Mouse (Mus musculus) frontal cortex, postnatal 10 days (tissue): ENCODE measurements around the gene Sorcs2.
"Not testable (repeated sequence)": the region's sequence is repeated elsewhere in the genome, so short reads cannot be mapped to it uniquely, and the experiment has no call there.

ENCODE experiments used
- DNase-seq, 2 experiments: peaks; one replicate each; pipeline ENCODE4 v3.0.0; 2022; ENCODE audit warnings: low spot score in 2 of 2, mixed read lengths in 1 of 2

Sorcs2 gene

DNA sequence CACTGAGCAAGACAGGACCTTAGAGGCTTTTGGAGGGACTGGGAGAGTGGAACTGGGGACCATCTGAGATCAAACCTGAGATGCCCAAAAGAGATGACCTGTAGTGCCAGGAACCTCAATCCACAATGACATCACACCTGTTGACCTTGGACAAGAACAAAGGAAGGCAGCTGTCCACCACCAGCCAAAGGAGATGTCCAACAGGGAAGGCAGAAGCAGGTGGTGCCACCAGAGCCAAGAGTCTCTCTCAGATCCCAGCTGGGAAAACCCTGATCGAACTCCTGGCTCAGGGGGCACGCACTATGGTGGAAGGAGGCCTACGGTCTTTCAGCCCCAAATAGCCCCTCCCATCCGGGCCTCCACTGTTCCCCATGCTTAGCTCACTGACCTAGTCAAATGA is 6.2 kb downstream of the Sorcs2 start:
- DNase-seq = no peak

DNA sequence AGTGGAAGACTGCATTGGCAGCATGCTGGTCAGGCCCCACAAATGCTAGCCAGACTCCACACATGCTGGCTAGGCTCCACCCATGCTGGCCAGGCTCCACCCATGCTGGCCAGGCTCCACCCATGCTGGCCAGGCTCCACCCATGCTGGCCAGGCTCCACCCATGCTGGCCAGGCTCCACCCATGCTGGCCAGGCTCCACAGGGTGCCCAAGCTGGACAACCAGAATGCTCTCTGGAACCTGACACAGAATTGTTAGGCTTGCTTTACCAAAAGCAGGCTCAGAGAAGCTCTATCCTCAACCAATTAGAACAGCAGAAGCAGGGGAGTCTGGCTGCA is 7.4 kb downstream of the Sorcs2 start:
- DNase-seq = not testable (repeated sequence)

DNA sequence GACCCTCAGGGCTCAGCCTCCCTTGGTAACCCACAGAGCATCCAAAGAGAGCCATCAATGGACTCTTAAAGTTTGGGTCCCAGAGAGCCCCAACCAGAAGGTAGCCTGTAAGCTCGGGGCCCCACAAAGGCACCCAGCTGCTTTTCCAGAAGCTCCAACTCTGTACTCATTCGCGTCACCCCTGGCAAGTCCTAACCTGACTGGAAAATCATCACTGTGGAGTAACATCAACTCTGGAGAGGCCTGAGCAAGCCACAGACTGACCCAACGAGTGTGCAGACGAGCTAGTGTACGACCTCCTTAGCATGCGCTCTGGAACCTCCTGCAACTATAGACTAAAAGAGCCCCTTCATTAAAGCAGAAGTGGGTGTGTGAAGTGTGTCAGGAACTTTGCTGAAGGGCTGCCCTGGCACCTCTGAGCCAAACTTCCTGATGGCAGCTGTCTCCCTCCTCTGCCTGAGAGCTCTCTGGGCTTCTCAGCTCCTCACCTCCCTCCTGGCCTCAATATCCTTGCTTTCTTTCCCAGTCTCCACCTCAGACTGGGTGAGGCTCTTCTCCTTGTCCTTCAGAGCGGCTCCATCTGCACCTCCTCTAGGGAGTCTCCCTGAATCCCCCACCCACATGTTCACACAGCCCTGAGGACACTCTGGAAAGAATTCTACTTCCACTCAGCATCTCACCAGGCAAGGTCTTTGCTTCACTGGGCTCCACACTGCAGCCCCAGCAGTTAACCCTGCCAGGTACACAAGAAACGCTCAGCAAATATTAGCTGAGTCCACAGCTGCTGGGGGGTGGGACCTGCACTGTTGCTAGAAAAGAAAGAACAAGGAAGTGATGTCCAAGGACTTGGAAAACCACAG is 8.0 kb downstream of the Sorcs2 start:
- no peak for DNase-seq

DNA sequence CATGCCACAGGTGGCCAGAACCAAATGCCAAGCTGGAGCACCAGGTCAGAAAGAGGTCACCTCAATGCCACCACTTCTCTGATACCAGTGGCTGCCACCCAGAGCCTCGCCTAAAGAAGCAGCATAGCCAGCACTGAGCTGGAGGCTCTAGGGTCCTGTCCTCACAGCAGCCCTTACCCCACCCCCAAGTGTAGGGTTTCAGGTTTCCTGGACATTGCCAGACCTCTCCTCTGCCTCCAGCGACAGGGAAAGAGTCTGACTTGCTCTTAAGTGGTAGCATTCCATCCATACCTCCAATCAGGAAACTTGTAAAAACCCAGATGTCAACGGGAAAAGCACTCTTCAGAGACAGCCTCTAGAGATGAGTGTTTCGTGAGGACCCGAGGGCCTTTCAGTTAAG is 12.9 kb downstream of the Sorcs2 start:
- DNase-seq = no peak

DNA sequence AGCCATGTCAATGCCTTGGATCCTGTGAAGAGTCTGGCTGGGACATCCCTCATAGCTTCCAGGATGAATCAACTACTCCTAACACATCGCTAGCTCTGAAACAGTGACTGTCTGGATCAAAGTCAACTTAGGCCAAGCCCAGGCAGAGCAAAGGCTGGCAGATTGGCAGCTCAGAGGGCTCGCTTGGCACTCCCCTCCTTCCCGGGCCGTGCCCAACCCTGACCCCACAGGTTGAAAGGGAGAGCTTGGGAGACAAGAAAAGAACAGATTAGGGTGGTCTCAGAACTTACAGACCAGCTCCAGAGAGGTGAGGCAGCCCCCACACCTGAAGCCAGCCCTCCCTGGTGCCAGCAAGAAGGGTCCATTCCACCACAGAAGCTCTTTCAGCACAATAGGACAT is 14.5 kb downstream of the Sorcs2 start:
- no peak for DNase-seq

DNA sequence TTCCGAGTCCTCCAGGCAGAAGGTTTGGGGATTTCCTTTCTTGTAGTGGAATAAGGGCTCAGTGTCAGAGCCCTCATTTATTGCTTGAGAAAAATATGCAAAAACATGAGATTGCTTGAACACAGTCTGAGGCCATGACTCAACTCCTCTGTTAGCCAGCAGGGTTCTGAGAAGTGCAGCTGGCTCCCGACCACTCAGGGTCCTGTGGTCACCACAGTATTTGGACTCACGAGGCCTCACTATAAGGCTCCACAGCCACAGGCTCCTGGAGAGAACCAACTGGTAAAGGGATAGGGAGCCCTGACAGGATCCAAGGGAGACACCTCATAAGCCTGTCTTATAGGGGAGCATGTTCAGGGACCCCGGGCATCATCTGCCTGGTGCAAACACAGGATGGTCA is 15.2 kb downstream of the Sorcs2 start:
- DNase-seq = no peak

DNA sequence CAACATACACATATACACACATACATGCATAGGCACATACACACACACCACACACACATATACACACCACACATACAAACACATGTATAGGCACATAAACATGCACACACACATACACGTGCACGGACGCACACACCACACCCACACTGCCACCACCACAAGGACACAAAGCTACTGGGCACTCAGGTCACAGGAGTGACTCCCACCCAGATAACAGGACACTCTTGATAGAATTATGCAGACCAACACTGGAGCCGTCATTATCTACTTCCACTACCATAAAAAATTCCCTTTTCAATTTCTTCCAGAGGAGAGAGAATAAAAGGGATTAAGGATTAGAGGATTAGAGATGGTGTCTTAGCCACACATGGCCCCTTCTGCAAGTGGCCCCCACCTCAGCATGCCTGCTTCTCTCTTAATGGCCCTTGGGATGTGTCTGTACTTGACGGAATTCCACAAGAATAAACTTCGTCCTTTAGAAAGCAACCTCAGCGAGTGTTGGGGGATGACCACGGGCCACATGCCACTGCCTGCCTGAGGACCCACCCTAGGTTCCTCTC is 15.7 kb downstream of the Sorcs2 start:
- DNase-seq = no peak

DNA sequence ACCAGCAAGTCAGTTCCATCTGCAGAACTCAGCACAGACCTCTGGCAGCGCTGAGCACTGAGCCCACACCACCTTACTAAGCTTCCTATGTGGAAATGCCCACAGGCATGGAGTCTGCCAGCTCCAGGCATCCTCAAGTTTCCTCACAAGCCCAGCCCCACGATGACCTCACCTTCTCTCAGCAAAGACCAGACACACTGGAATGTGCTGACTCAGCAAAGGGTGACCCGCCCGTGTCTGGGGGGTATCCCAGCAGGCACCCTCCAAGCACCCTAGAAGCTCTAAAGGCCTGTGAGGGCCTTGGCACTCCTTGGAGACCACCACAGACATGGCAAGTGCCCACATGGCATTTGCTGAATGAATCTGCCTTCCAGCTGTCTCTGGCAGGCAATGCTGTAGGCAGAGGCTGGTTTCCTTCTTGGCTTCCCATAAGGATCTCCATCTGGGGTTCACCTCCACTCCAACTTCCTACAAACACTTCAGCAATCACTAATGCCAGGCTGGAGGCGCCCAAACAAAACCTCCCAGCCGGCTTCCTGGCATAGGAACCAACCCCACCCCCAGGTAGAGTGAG is 17.9 kb downstream of the Sorcs2 start:
- DNase-seq = no peak

DNA sequence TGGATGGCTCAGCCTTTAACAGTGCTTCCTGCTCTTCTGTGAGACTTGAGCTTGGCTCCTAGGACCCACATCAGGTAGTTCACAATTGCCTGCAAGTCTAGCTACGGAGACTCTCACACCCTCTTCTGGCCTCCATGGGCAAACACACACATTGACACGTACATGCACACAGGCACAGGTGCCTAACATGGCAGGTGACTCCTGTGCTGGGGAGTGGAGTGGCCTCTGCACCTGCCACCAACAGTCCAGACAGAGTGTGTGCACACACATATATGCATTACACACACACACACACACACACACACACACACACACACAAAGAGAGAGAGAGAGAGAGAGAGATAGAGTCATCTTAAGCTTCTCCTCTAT is 19.6 kb downstream of the Sorcs2 start:
- no peak for DNase-seq

DNA sequence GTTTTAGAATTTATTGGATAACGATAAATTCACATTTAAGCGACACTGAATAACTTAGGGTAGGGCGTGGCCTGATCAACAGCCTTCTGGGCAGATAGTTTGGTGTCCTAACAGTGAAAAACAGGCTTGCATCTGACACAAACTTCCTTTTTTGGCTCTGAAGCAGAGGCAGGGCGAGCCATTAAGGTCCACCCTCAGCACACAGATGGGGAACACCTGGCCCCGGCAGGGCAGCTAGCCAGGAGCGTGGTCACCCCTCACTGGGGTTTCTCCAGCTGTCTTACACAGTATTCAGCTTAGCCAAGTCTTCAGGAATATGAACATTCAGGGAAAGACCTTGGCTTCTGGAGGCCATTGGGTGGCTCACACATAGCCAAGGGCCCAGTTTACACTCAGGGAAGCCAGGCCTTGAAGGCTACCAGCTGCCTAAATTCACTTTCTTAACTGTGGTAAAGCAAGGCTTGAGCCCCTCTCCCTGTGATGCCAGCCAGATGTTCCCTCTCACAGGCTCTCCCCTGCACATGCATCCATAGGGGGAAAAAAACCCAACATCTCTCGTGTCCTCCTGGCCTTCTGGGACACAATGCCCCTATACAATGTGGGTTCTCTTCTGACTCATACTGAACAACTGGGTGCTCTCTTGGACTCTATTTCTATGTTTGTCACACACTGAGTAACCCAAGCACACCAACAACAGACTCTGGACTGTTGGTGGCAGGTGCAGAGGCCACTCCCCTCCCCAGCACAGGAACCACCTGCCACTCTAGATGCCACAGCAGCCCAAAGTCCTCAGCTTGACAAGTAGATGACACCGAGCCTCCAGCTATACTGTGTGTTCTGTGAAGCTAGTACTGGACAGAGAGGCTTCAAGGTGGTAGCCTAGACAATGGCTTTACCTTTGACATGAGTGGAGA is 20.2 kb downstream of the Sorcs2 start:
- DNase-seq = no peak

DNA sequence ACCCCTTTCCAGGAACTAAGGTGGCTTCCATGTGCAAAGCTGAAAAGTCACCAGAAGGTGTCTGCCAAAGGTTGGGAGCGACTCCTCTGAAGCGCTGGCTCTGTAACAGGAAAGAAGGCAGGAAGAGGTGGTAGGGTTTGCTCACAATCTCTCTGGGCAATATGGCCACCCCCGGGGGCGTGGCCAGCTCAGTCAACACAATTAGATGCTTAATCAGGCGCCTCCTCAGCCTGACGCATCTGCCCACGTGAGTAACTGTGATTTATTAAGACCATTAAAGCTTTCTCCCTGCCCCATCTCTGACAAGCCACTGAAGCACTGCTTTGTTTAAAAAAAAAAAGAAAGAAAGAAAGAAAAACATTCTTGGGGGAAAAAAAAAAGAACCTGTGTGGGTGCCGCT is 22.1 kb downstream of the Sorcs2 start:
- no peak for DNase-seq

DNA sequence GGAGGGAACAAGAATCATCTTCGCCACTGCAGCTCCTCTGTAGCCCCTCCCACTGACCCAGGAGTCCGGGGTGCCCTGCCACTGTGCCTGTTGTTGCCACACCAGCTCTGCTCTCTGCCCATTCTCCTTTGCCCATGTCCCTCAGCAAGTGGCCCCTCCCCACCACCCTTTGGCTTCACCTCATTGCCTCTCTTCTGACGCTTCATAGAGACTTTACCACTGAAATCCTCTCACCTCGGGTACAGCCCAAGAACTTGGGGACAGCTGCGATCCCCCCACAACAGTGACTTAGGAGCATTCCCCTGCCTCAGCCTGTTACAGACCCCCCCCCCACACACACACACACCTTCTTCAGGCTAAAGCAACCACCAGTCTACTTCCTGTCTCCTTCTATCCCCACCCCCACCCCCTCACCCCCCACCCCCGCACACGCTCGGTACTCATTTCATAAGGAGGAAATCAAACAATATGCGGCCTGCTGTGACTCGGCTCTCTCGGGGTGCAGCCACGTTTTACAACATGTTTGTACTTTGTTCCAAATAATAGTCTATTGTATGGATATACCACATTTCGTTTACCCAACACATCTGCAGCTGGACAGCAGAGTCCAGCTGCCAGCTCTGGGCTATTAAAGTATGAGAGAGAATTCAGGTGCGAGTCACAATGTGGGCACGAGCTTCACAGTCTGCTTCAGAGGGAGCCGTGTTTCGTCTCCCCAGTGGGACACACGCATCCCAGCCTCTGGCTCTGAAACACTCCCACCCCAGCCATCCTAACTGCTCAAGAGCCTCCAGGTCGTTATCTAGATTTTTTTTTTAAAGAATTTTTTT is 23.5 kb downstream of the Sorcs2 start:
- no peak for DNase-seq

DNA sequence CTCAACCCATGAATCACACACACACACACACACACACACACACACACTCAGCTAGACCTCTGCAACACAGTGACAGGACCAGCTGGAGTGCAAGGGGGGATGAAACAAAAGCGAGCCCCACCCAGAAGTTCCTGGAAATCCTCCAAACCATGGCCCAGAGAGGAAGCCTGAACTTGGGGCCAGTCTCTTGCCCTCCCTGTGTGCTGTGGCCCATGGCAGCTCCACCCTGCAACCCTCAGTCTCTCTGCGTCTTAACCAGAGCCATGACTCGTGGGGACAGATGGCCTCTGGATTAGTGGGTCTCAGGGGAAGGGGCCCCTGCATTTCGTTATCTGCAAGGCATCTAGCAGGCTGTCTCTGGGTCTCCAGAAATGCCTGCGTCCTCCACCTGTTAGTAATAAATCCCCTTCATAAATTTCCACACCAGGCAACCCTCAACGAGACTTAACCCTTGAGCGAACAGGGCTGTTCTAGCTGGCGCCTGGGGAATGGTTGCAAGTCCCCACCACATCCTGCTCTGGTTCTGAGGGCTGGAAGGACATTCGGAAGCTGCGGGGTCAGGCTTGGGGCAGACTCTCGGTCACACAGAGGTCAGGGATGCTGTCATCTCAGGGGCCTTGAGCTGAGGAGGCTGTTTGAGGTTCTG is 24.6 kb downstream of the Sorcs2 start:
- no peak for DNase-seq

DNA sequence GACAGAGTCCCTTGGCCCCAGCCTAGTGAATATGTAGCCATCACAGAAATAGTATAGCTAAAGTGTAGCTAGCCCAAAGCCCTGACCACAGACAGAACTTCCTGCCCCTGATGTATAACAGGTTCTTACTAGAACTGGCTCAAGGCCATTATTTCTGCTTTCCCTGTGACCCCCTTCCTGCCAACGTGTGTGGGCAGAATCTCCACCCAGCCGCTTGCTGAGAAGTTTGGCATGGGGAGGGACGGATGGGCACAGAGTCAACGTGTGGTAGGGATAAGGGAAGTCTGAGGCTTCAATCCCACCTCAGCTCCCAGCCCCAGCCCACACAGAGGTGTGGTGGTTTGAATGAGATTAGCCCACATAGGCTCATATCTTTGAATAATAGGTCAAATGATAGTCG is 26.2 kb downstream of the Sorcs2 start:
- no peak for DNase-seq

DNA sequence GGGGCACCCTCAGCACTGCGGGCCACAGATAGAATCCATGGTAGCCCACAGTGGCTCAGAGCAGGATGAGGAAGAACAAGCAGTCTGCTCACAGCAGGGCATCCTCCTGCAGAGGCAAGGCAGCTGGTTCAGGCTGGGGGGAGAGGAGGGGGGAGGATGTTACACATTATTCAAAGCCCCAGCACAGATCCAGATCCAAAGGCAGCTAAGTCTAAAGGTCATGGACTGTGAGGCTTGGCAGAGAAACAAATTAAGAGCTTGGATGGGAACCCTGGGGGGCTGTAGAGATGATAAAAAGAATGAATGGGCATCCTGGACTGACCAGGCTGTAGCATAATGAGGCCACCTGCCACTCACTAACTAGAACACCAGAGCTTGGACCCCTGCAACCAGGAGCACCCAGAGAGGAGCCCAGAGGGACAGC is 28.7 kb downstream of the Sorcs2 start:
- no peak for DNase-seq

DNA sequence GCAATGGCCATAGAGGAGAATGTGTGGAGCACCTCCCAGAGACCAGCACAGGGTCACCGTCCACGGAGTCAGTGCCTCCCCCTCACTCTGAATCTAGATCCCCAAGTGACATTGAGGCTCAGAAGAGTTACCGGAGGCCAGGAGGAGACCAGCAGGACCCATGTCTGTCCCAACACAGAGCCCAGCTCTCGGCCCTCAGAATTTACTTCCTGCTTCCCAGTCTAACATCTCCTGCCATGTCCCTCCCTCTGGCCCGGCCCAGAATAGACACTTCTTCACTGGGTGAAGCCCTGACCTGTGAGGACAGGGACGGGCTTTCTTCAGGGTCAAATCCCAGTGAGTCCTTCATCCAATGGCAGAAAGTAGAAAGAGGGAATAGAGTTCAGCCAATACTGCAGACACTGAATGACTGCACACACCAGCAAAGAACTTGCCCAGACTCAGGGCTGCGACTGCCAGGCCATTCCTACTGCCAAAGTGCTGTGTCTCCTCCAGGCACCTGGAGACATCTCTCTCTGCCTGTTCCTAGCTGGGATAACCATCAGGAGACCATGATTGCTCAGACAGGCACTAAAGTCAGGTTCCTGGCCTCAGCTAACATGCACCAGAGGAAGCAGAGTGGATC is 29.3 kb downstream of the Sorcs2 start:
- no peak for DNase-seq

DNA sequence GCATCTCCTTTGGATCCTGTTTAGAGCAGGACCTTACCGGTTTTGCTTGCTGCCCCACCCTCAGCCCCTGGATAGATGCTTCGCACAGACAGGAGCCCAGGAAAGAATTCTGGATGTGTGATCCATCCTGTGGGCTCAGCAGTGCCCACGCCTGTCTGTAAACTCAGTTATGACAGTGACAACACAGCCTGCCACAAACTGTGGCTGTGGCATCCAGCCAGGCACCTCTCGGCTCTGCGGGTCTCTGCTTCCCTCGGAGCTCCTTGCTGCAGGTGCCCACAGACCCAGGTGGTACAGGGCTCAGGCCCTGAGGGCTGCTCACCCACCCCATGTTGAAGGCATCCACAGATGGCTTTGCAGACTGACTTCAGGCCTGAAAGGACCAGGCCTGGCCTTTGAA is 30.0 kb downstream of the Sorcs2 start:
- DNase-seq = no peak

DNA sequence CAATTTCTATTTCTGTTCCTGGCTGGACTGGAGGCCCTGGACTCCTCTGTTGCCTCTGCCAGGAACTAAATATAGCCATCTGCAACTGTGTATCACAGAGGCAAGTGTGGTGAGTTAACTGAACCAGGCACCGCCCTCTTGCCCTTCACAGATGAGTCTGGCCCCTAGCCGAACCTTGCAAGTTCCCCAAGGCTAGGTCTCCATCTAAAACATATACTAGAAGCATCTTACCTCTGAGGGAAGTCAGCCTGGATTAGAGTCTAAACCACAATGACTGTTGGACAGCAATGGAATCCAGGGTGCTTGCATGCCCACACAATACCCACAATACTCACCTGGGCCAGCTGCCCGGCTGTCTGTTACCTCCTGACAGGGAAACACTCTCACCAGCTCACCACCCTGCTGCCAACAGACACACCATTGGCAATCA is 30.7 kb downstream of the Sorcs2 start:
- no peak for DNase-seq

DNA sequence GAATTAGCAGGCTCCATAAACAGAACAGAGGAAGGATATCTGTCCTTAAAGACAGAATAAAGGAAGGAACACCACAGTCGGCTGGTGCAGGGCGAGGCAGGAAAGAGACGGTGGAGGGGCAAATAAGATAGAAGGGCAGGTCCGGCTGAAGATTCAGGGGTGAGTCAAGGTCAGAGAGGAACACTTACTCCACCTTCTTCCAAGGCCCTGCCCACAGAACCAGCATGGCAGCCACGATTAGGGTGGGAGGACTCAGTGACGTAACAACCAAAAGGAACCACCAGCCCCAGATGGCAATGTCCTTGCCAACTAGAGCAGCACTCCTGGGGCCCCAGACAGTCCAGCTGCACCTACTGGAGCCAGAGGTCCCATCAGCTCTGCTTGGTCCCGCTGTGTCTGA is 36.2 kb downstream of the Sorcs2 start:
- no peak for DNase-seq

DNA sequence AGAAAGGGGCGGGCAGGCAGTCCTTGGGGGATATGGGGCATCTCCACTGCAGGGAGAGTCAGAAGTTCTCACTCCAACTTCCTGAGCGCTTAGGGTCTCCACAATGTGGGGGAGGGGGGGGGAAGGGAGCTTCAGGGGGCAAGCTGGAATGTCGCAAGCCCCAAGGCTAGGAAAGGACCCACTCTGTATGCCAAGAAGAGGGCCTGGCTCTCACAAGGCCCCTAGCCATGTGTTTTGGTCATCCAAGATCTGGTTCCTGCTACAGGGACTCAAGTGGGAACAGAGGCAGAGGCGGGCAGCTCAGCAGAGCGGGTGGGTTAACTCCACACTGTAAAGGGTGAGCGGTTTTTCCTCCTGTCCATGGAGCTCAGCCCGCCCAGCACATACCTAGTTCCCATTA is 37.6 kb downstream of the Sorcs2 start:
- DNase-seq = no peak
